Mouse (Mus musculus) gastrocnemius, adult 2 months (tissue): ENCODE measurements around the gene Casp2. TPM values are rescaled to one million over a fixed set of nuclear protein-coding genes. Genes with fewer than 3 reads are reported as not detected.

ENCODE experiments used
- DNase-seq: peaks from one replicate; pipeline ENCODE4 v3.0.0; 2022
- H3K27ac ChIP-seq: fragments of 200-600 bp; 2 replicates; pipeline ENCODE4 v1.8.1; 2022; ENCODE audit warnings: mild to moderate bottlenecking
- H3K4me3 ChIP-seq: fragments of 200-600 bp; 2 replicates; pipeline ENCODE4 v1.8.1; 2022; ENCODE audit warnings: mild to moderate bottlenecking, moderate library complexity
- CTCF ChIP-seq: fragments of 200-600 bp; IDR thresholded peaks from 2 replicates; pipeline ENCODE4 v1.8.1; 2022; ENCODE audit warnings: antibody characterized with exemption, mild to moderate bottlenecking, moderate library complexity
- intact Hi-C: fragments of 180-260 bp; cut with DNase I; formaldehyde crosslinking; loops from one replicate; pipeline ENCODE4 v1.15.1; 2025
- total RNA-seq, 2 experiments: library from RNA; stranded (reverse); gene quantifications; 2 replicates each; pipeline ENCODE4 v1.2.3; 2021

Gene Casp2
- total RNA-seq, 2 experiments from 2014 or later: 5.0 to 6.1 TPM

DNA sequence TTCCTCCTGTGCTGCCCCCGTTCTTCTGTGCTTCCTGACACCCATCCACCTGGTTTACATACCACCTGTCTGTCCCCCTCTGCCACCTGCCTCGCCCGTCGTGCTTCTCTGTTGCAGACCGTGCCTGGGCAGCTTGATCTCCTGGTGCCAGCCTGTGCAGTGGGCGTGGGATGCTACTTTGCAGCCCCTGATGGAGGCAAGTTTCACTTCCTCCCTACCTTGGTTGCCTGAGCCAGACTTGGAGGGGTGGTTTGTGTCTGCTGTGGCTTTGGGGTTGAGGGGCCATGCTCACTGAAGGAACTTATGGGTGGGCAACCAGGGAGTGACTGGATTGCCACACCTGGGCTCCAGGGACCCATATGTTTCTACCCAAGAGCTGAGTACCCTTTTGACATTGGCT is 28.5 kb downstream of the Casp2 start:
- TF ChIP-seq CTCF: no peak
- H3K27ac ChIP-seq: no peak overlapping the region
- no peak for DNase-seq
- intact Hi-C loops: no loop called here
- H3K4me3 ChIP-seq: no peak overlapping the region

DNA sequence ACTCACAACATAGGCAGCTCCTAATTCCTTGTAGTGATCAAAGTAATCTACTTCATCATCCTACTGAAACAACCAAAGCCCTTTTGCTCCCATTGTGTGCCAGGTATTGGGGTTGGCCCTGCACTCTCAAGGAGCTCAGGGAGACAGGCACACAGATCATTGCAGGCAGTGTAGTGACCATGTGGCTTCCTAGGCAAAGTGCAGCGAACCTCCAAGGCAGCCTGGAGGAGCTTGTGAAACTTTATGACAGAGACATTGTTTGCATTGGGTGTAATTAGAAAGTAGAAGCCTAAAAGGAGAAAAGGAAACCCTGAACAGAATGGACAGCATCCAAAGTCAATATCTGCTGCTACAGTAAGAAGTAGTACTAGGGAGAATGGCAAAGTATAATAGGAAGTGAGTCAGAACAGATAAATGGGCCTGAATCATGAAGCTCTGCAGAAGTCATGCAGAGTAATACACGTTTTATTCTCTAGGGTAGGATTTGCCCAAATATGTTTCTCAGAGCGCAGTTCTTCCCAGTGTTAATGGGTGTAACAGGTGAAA is 30.8 kb downstream of the Casp2 start:
- no peak for TF ChIP-seq CTCF
- Histone ChIP-seq H3K27ac (no peak overlapping the region), H3K4me3 (no peak overlapping the region)
- no peak for DNase-seq
- intact Hi-C loops: no loop called here

DNA sequence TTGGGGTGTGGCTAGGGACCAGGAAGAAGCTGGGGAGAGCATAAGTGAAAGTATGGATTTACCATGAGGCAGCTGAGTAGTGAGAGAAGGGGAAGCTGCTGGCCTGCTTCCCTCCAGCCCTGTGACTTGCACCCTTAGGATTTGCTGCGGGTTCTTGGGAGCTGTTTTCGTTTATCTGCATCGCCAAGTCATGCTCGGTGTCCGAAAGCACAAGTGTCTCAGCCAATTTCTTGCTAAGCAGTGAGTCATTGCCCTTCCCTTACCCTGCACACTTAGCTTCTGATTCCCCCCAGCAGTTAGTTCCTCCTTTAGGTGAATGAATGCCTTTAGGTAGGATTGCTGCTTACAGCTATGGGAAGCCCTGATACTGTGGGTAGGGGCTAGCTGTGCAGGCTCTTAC is 34.6 kb downstream of the Casp2 start:
- Histone ChIP-seq H3K4me3 (no peak overlapping the region), H3K27ac (no peak overlapping the region)
- TF ChIP-seq CTCF: no peak
- intact Hi-C loops: no loop called here
- no peak for DNase-seq

DNA sequence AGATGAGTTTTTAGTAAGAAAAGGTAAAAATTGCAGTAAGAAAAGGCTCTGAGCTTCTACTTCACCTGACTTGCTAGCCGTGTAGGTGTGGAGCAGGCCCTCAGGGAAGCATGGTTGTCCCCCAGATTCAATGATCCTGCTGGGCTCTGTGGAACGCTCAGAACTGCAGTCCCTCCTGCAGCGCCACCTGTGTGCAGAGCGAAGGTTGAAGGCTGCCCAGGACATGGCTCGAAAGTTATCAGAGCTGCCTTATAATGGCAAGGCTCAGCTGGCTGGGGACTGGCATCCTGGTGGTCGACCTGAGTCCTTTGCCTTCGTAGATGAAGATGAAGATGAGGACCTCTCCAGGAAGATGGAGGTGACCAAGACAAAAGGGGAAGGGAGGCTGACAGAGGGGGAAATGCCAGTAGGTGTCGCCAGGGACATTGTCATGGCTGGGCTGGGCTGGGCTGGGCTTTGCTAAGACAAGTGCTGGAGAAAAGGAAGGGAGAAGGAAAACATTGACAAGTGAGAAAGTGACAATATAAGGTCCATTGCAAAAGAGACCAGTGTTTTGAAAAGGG is 45.1 kb downstream of the Casp2 start:
- no peak overlapping the region for H3K4me3 ChIP-seq
- peak; percentile 25 for DNase-seq
- intact Hi-C loops: no loop called here
- no peak overlapping the region for H3K27ac ChIP-seq
- TF ChIP-seq CTCF: 0 out of 2 replicates have a peak, but pooled peaks have one; percentile 13

GRCm38 (mm10) chr6:42310427-42311053 is 45.8 kb downstream of the Casp2 start:
- Histone ChIP-seq H3K27ac (no peak overlapping the region), H3K4me3 (no peak overlapping the region)
- DNase-seq: no peak
- intact Hi-C loops: no loop called here
- no peak for TF ChIP-seq CTCF

DNA sequence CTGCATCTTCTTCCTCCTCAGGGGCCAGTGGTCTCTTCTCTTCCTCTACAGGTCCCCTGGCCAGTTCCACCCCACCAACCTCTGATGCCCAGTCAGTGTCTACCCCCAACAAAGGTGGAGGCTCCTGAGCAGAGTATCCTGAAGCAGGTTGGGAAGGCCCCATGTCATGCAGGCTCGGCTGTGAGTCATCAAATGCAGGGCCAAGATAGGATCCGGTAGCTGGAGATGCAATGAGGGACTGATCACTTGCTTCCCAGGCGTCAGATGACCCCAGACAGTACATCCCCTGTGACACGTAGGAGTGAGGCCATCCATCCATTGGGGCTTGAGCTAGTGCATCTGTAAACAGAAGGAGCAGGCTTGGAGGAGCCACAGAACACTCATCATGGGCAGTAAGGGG is 53.5 kb downstream of the Casp2 start:
- intact Hi-C loops: no loop called here

GRCm38 (mm10) chr6:42323371-42324066 is 58.7 kb downstream of the Casp2 start:
- peak; percentile 12 for DNase-seq
- no peak for TF ChIP-seq CTCF
- intact Hi-C loops: no loop called here
- Histone ChIP-seq H3K4me3 (peak overlapping the region; percentile 77), H3K27ac (0 out of 2 replicates have a peak overlapping the region, but pooled peaks have one; percentile 56)

More for the DNA sequence above, 53.5 kb downstream of the Casp2 start:
- no peak overlapping the region for H3K27ac ChIP-seq
- no peak for TF ChIP-seq CTCF
- peak; percentile 36 for DNase-seq
- H3K4me3 ChIP-seq: no peak overlapping the region

GRCm38 (mm10) chr6:42324067-42324481 is 59.3 kb downstream of the Casp2 start:
- DNase-seq: no peak
- Histone ChIP-seq H3K27ac (0 out of 2 replicates have a peak overlapping the region, but pooled peaks have one; percentile 56), H3K4me3 (peak overlapping the region; percentile 77)
- intact Hi-C loops: no loop called here
- no peak for TF ChIP-seq CTCF

- intact Hi-C loops: no loop called here
- peak within 1 kb of the TSS; percentile 77 for H3K4me3 ChIP-seq
- TF ChIP-seq CTCF: no peak
- peak within 1 kb of the TSS; percentile 56 for H3K27ac ChIP-seq
- peak; percentile 69 for DNase-seq
Measured at GRCm38 (mm10) chr6:42324482-42325267, 59.9 kb downstream of the Casp2 start, which contains the start of gene Fam131b. Gene Fam131b, minus strand, starts transcription at chr6:42324643.

- Histone ChIP-seq H3K4me3 (peak overlapping the region; percentile 77), H3K27ac (peak overlapping the region; percentile 56)
- peak; percentile 83 for DNase-seq
- intact Hi-C loops: no loop called here
- peak; percentile 95 for TF ChIP-seq CTCF
Measured at GRCm38 (mm10) chr6:42325268-42325609, 60.5 kb downstream of the Casp2 start.

DNA sequence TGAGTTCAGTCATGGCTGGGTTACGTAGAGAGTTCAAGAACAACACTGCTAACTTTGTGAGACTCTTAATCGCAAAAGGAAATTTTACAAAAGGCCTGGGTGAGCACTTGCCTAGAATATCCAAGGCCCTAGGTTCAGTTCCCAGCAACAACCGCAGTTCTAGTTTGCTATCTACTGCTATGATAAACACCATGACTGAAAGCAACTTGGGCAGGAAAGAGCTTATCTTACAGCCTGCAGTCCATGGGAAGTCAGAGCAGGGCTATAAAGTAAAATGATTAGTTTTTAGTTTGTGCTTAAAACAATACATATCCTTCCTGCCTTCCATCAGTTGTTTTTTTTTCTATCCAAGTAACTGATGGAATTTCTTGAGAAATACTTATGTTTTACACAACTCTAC is 61.7 kb downstream of the Casp2 start:
- DNase-seq: no peak
- no peak overlapping the region for H3K27ac ChIP-seq
- no peak overlapping the region for H3K4me3 ChIP-seq
- no peak for TF ChIP-seq CTCF
- intact Hi-C loops: no loop called here

GRCm38 (mm10) chr6:42328757-42329156 is 64.0 kb downstream of the Casp2 start:
- DNase-seq: no peak
- intact Hi-C loops: loop anchor here (2.0 kb wide), 1 partner anchor 102 kb away; no protein-coding TSS in a partner anchor

More at GRCm38 (mm10) chr6:42328757-42329156, 64.0 kb downstream of the Casp2 start:
- Histone ChIP-seq H3K4me3 (no peak overlapping the region), H3K27ac (no peak overlapping the region)
- TF ChIP-seq CTCF: no peak
